Mouse (Mus musculus): ENCODE results near the gene Rdh16f1. TPM values are rescaled to one million over a fixed set of nuclear protein-coding genes. Genes with fewer than 3 reads are reported as not detected.
"Not testable (repeated sequence)": the region's sequence is repeated elsewhere in the genome, so short reads cannot be mapped to it uniquely, and the experiment has no call there.

Rdh16f1 gene
- polyA plus RNA-seq, 1 experiment from 2014 or later, result not detected

GRCm38 (mm10) chr10:127801612-127802011 is 42.0 kb downstream of the Rdh16f1 start:
- Histone ChIP-seq H3K36me3 (ENCODE audit: poor library complexity, severe bottlenecking) (no peaks in the 10 kb centered on the region), H3K27me3 (no peaks in the 10 kb centered on the region), H3K4me1 (no peaks in the 10 kb centered on the region), H3K9me3 (replicated peaks) (peaks cover 2% of the 10 kb centered on the region; the same call in 1 of the 2 replicates), H3K4me3 (no peak overlapping the region), H3K27ac (no peak overlapping the region), H3K4me2 (no peak overlapping the region), H3K9ac (no peak overlapping the region)
- WGBS, result 91% methylated on average over 2 of the region's 2 CpGs
- no peak for ATAC-seq

- no peak overlapping the region for H3K27ac ChIP-seq
- no peak overlapping the region for H3K4me2 ChIP-seq
- no peak for ATAC-seq
- H3K9ac ChIP-seq, result no peak overlapping the region
- 83% methylated on average over 5 of the region's 5 CpGs for WGBS
- H3K4me3 ChIP-seq, result no peak overlapping the region
- H3K9me3 ChIP-seq (replicated peaks), result no peaks in the 10 kb centered on the region
- H3K27me3 ChIP-seq, result no peaks in the 10 kb centered on the region
- H3K4me1 ChIP-seq, result no peaks in the 10 kb centered on the region
- no peaks in the 10 kb centered on the region for H3K36me3 ChIP-seq (ENCODE audit: poor library complexity, severe bottlenecking)
These were observed 42.6 kb downstream of the Rdh16f1 start for GRCm38 (mm10) chr10:127802236-127802635.

GRCm38 (mm10) chr10:127804416-127804815 is 44.8 kb downstream of the Rdh16f1 start:
- no peak for ATAC-seq
- H3K9me3 ChIP-seq (replicated peaks), result no peaks in the 10 kb centered on the region
- no peaks in the 10 kb centered on the region for H3K36me3 ChIP-seq (ENCODE audit: poor library complexity, severe bottlenecking)
- H3K4me2 ChIP-seq, result no peak overlapping the region
- H3K9ac ChIP-seq, result no peak overlapping the region
- WGBS, result 57% methylated on average over 7 of the region's 7 CpGs
- no peak overlapping the region for H3K27ac ChIP-seq
- H3K4me1 ChIP-seq, result no peaks in the 10 kb centered on the region
- no peaks in the 10 kb centered on the region for H3K27me3 ChIP-seq
- H3K4me3 ChIP-seq, result no peak overlapping the region

GRCm38 (mm10) chr10:127815888-127816287 is 56.3 kb downstream of the Rdh16f1 start:
- Histone ChIP-seq H3K4me1 (no peaks in the 10 kb centered on the region), H3K4me3 (no peak overlapping the region), H3K36me3 (ENCODE audit: poor library complexity, severe bottlenecking) (no peaks in the 10 kb centered on the region), H3K27ac (no peak overlapping the region), H3K9ac (no peak overlapping the region), H3K4me2 (no peak overlapping the region), H3K9me3 (replicated peaks) (peaks cover 2% of the 10 kb centered on the region), H3K27me3 (no peaks in the 10 kb centered on the region)
- no peak for ATAC-seq

- not testable (repeated sequence) for H3K36me3 ChIP-seq (ENCODE audit: poor library complexity, severe bottlenecking); H3K4me1 ChIP-seq; H3K4me3 ChIP-seq; ATAC-seq; H3K9ac ChIP-seq; H3K9me3 ChIP-seq (replicated peaks); H3K4me2 ChIP-seq; H3K27ac ChIP-seq; H3K27me3 ChIP-seq
- WGBS, result 83% methylated on average over 4 of the region's 4 CpGs
These were observed 57.8 kb downstream of the Rdh16f1 start for GRCm38 (mm10) chr10:127817268-127817910.

- H3K4me2 ChIP-seq; ATAC-seq; H3K27me3 ChIP-seq; H3K9me3 ChIP-seq (replicated peaks); H3K27ac ChIP-seq; H3K36me3 ChIP-seq (ENCODE audit: poor library complexity, severe bottlenecking); H3K9ac ChIP-seq; H3K4me3 ChIP-seq; H3K4me1 ChIP-seq: not testable (repeated sequence)
- 88% methylated on average over 2 of the region's 2 CpGs for WGBS
These were observed 62.2 kb downstream of the Rdh16f1 start for GRCm38 (mm10) chr10:127821806-127822205.

- WGBS, result 83% methylated on average over 6 of the region's 6 CpGs
- Histone ChIP-seq H3K4me2 (no peak overlapping the region), H3K4me1 (no peaks in the 10 kb centered on the region), H3K9me3 (replicated peaks) (peaks cover 4% of the 10 kb centered on the region; the same call in 1 of the 2 replicates), H3K27ac (no peak overlapping the region), H3K36me3 (ENCODE audit: poor library complexity, severe bottlenecking) (no peaks in the 10 kb centered on the region), H3K27me3 (no peaks in the 10 kb centered on the region), H3K4me3 (no peak overlapping the region), H3K9ac (no peak overlapping the region)
- no peak for ATAC-seq
These were observed 65.8 kb downstream of the Rdh16f1 start for GRCm38 (mm10) chr10:127825386-127825785.

- WGBS, result 60% methylated on average over 3 of the region's 3 CpGs
- ATAC-seq, result no peak
- Histone ChIP-seq H3K36me3 (ENCODE audit: poor library complexity, severe bottlenecking) (no peaks in the 10 kb centered on the region), H3K4me2 (no peak overlapping the region), H3K4me3 (no peak overlapping the region), H3K9ac (no peak overlapping the region), H3K27ac (no peak overlapping the region), H3K27me3 (no peaks in the 10 kb centered on the region), H3K9me3 (replicated peaks) (no peaks in the 10 kb centered on the region), H3K4me1 (no peaks in the 10 kb centered on the region)
These were observed 69.5 kb downstream of the Rdh16f1 start for GRCm38 (mm10) chr10:127829121-127829520.

GRCm38 (mm10) chr10:127834186-127834585 is 74.6 kb downstream of the Rdh16f1 start:
- not testable (repeated sequence) for H3K9ac ChIP-seq; H3K9me3 ChIP-seq (replicated peaks); H3K27me3 ChIP-seq; ATAC-seq; H3K27ac ChIP-seq; H3K4me2 ChIP-seq; H3K4me3 ChIP-seq; H3K36me3 ChIP-seq (ENCODE audit: poor library complexity, severe bottlenecking); H3K4me1 ChIP-seq
- WGBS, result 96% methylated on average over 1 of the region's 1 CpGs

- no peak overlapping the region for H3K4me2 ChIP-seq
- 83% methylated on average over 5 of the region's 5 CpGs for WGBS
- no peak overlapping the region for H3K9ac ChIP-seq
- no peaks in the 10 kb centered on the region for H3K4me1 ChIP-seq
- H3K27ac ChIP-seq, result no peak overlapping the region
- no peak for ATAC-seq
- no peak overlapping the region for H3K4me3 ChIP-seq
- H3K9me3 ChIP-seq (replicated peaks), result no peaks in the 10 kb centered on the region
- H3K27me3 ChIP-seq, result no peaks in the 10 kb centered on the region
- no peaks in the 10 kb centered on the region for H3K36me3 ChIP-seq (ENCODE audit: poor library complexity, severe bottlenecking)
These were observed 75.7 kb downstream of the Rdh16f1 start for GRCm38 (mm10) chr10:127835292-127835691.

- not testable (repeated sequence) for H3K4me2 ChIP-seq; ATAC-seq; H3K4me1 ChIP-seq; H3K4me3 ChIP-seq; H3K27ac ChIP-seq; H3K9ac ChIP-seq; H3K36me3 ChIP-seq (ENCODE audit: poor library complexity, severe bottlenecking); H3K9me3 ChIP-seq (replicated peaks); H3K27me3 ChIP-seq
- WGBS, result 94% methylated on average over 5 of the region's 5 CpGs
These were observed 78.2 kb downstream of the Rdh16f1 start for GRCm38 (mm10) chr10:127837793-127838192.

- no peak overlapping the region for H3K9ac ChIP-seq
- H3K27ac ChIP-seq, result no peak overlapping the region
- H3K36me3 ChIP-seq (ENCODE audit: poor library complexity, severe bottlenecking), result no peaks in the 10 kb centered on the region
- no peaks in the 10 kb centered on the region for H3K9me3 ChIP-seq (replicated peaks)
- H3K4me2 ChIP-seq, result no peak overlapping the region
- H3K4me1 ChIP-seq, result no peaks in the 10 kb centered on the region
- ATAC-seq, result no peak
- no peaks in the 10 kb centered on the region for H3K27me3 ChIP-seq
- H3K4me3 ChIP-seq, result no peak overlapping the region
- WGBS, result 94% methylated on average over 2 of the region's 2 CpGs
These were observed 79.0 kb downstream of the Rdh16f1 start for GRCm38 (mm10) chr10:127838539-127838938.

- 77% methylated on average over 2 of the region's 2 CpGs for WGBS
These were observed 81.2 kb downstream of the Rdh16f1 start for GRCm38 (mm10) chr10:127840776-127841175.

More at GRCm38 (mm10) chr10:127840776-127841175, 81.2 kb downstream of the Rdh16f1 start:
- Histone ChIP-seq H3K4me2 (no peak overlapping the region), H3K9me3 (replicated peaks) (no peaks in the 10 kb centered on the region), H3K9ac (no peak overlapping the region), H3K4me1 (no peaks in the 10 kb centered on the region), H3K4me3 (no peak overlapping the region), H3K36me3 (ENCODE audit: poor library complexity, severe bottlenecking) (no peaks in the 10 kb centered on the region), H3K27ac (no peak overlapping the region), H3K27me3 (no peaks in the 10 kb centered on the region)
- no peak for ATAC-seq
